Mouse (Mus musculus): Measurements from ENCODE around the gene Smg9. TPM values are rescaled to one million over a fixed set of nuclear protein-coding genes. Genes with fewer than 3 reads are reported as not detected.

The Smg9 gene
- polyA plus RNA-seq, 1 experiment from 2014 or later, result 13.8 TPM

DNA sequence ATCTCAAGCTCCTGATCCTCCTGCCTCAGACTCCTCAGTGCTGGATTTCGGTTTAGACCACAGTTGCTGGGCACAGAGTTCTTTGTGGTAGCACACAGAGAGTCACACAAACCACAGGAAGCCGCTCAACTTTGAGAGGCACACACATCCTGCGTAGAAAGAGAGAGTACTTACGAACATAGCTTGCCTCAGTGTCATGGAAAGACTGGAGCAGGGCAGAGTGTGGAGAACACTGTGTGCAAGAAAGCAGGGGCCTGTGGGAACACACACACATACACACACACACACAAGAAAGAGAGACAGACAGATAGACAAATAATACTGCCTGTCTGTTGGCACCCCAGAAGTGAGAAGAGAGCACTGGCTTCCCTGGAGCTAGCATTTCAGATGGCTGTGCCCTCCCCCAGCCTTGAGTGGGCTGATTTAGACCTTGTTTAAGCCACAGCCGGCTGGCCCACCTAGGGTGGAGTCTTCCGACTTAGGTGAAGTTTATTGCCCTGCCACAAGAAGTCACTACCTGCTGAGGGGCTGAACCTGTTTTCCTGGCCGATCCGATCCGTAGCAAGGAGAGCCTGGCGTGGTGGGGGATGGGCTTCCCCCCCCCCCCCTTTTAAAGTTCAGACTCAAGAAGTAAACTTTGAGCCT is 58.4 kb downstream of the Smg9 start:
- no peaks in the 10 kb centered on the region for H3K36me3 ChIP-seq (replicated peaks; ENCODE audit: control insufficient read depth, insufficient read depth, low read depth, low read length)
- no peak overlapping the region for H3K4me3 ChIP-seq (ENCODE audit: low read depth, low read length)
- WGBS, result 63% methylated on average over 10 of the region's 10 CpGs
- no peak overlapping the region for H3K27ac ChIP-seq (replicated peaks; ENCODE audit: low read depth, low read length)
- H3K9me3 ChIP-seq (replicated peaks; ENCODE audit: control insufficient read depth, low read length), result no peaks in the 10 kb centered on the region
- no peak for ATAC-seq (replicated peaks; ENCODE audit: insufficient number of reproducible peaks, low FRiP score, low TSS enrichment, low read depth)
- DNase-seq (ENCODE audit: low spot score), result no peak
- no peak overlapping the region for H3K4me2 ChIP-seq (ENCODE audit: low read depth, low read length)
- H3K27me3 ChIP-seq (ENCODE audit: control insufficient read depth, insufficient read depth, low read length), result no peaks in the 10 kb centered on the region; the same call in 1 of the 2 replicates
- H3K4me1 ChIP-seq (ENCODE audit: control insufficient read depth, insufficient read depth, low read length), result no peaks in the 10 kb centered on the region
- H3K9ac ChIP-seq (replicated peaks; ENCODE audit: low read length), result no peak overlapping the region

DNA sequence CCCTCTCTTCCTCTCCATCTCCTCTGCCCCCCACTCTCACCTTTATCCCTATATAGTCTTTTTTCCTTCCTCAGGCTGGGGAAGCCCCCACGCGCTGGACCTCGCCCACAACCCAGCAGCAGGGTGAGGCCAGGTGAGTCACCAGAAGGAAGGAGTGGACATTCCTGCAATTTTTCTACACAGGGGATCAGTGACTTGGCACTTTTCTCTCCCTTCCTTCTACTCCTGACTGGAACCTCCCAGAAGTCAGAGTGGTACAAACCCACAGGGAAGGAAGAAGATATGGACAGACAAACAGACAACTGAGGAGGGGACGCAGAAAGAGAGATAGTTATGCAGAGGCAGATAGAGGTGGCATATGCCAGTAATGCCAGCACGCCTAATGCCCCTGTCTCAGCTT is 60.0 kb downstream of the Smg9 start:
- Histone ChIP-seq H3K9ac (replicated peaks; ENCODE audit: low read length) (no peak overlapping the region), H3K4me2 (ENCODE audit: low read depth, low read length) (no peak overlapping the region), H3K27ac (replicated peaks; ENCODE audit: low read depth, low read length) (no peak overlapping the region), H3K9me3 (replicated peaks; ENCODE audit: control insufficient read depth, low read length) (no peaks in the 10 kb centered on the region), H3K4me3 (ENCODE audit: low read depth, low read length) (no peak overlapping the region), H3K4me1 (ENCODE audit: control insufficient read depth, insufficient read depth, low read length) (no peaks in the 10 kb centered on the region), H3K27me3 (ENCODE audit: control insufficient read depth, insufficient read depth, low read length) (no peaks in the 10 kb centered on the region; the same call in 1 of the 2 replicates), H3K36me3 (replicated peaks; ENCODE audit: control insufficient read depth, insufficient read depth, low read depth, low read length) (no peaks in the 10 kb centered on the region)
- DNase-seq (ENCODE audit: low spot score) (no peak), ATAC-seq (replicated peaks; ENCODE audit: insufficient number of reproducible peaks, low FRiP score, low TSS enrichment, low read depth) (no peak)
- whole genome bisulfite sequencing, result 78% methylated on average over 5 of the region's 5 CpGs

DNA sequence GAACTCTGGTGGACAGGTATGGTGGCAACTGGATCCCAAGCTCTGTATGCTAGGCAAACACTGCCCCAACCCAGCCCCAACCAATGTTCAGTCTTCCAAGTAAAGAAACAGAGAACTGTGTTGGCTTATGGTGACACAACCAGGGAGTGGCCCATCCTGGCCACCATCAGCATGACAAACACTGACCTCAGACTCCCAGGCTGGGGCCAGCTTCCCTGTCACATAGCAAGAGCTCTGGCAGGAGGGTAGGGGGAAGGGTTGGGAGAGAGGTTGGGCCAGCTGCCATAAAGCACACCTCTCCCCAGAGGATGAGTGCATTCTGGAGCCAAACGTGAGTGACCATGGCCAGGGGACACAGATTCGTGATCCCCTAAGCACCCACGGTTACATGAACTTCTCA is 60.4 kb downstream of the Smg9 start:
- Histone ChIP-seq H3K9me3 (replicated peaks; ENCODE audit: control insufficient read depth, low read length) (no peaks in the 10 kb centered on the region), H3K27me3 (ENCODE audit: control insufficient read depth, insufficient read depth, low read length) (no peaks in the 10 kb centered on the region; the same call in 1 of the 2 replicates), H3K36me3 (replicated peaks; ENCODE audit: control insufficient read depth, insufficient read depth, low read depth, low read length) (no peaks in the 10 kb centered on the region), H3K9ac (replicated peaks; ENCODE audit: low read length) (no peak overlapping the region), H3K4me2 (ENCODE audit: low read depth, low read length) (no peak overlapping the region), H3K4me3 (ENCODE audit: low read depth, low read length) (no peak overlapping the region), H3K4me1 (ENCODE audit: control insufficient read depth, insufficient read depth, low read length) (no peaks in the 10 kb centered on the region), H3K27ac (replicated peaks; ENCODE audit: low read depth, low read length) (no peak overlapping the region)
- DNase-seq (ENCODE audit: low spot score) (no peak), ATAC-seq (replicated peaks; ENCODE audit: insufficient number of reproducible peaks, low FRiP score, low TSS enrichment, low read depth) (no peak)
- WGBS, result 59% methylated on average over 3 of the region's 3 CpGs

DNA sequence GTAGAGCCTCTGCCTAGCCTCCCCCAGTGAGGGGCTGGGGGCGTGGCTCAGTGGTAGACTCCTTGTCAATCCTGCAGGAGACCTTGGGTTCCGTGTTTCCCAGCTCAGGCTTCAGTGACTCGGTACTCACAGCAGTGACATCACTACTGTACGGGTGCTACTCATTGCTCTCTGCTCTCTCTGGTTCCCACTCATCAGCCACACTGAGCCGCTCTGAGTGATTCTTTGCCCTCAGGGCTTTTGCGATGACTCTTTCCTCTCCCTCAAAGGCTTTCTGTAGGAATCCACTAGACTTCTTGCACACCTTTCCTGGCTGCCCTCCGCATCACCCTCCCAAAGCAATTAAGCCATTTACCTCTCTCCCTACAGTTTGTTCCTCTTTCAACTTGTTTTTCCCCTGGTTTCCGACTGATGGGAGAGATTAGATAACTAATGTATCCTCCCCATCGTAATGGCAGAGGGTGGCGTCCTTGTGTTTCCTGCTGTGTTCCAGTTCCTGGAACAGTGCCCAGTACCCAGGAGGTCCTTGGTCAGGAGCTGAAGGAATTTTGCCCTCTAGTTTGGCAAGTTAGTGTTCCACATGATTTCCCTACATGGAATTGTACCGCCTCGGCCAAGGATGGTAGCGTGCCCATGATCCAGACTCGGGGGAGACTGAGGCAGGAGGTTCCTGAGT is 62.1 kb downstream of the Smg9 start:
- Histone ChIP-seq H3K36me3 (replicated peaks; ENCODE audit: control insufficient read depth, insufficient read depth, low read depth, low read length) (no peaks in the 10 kb centered on the region), H3K4me3 (ENCODE audit: low read depth, low read length) (no peak overlapping the region), H3K27ac (replicated peaks; ENCODE audit: low read depth, low read length) (no peak overlapping the region), H3K9ac (replicated peaks; ENCODE audit: low read length) (no peak overlapping the region), H3K27me3 (ENCODE audit: control insufficient read depth, insufficient read depth, low read length) (no peaks in the 10 kb centered on the region; the same call in 1 of the 2 replicates), H3K4me2 (ENCODE audit: low read depth, low read length) (no peak overlapping the region), H3K9me3 (replicated peaks; ENCODE audit: control insufficient read depth, low read length) (no peaks in the 10 kb centered on the region), H3K4me1 (ENCODE audit: control insufficient read depth, insufficient read depth, low read length) (no peaks in the 10 kb centered on the region)
- no peak for ATAC-seq (replicated peaks; ENCODE audit: insufficient number of reproducible peaks, low FRiP score, low TSS enrichment, low read depth)
- no peak for DNase-seq (ENCODE audit: low spot score)
- WGBS, result 68% methylated on average over 14 of the region's 14 CpGs

DNA sequence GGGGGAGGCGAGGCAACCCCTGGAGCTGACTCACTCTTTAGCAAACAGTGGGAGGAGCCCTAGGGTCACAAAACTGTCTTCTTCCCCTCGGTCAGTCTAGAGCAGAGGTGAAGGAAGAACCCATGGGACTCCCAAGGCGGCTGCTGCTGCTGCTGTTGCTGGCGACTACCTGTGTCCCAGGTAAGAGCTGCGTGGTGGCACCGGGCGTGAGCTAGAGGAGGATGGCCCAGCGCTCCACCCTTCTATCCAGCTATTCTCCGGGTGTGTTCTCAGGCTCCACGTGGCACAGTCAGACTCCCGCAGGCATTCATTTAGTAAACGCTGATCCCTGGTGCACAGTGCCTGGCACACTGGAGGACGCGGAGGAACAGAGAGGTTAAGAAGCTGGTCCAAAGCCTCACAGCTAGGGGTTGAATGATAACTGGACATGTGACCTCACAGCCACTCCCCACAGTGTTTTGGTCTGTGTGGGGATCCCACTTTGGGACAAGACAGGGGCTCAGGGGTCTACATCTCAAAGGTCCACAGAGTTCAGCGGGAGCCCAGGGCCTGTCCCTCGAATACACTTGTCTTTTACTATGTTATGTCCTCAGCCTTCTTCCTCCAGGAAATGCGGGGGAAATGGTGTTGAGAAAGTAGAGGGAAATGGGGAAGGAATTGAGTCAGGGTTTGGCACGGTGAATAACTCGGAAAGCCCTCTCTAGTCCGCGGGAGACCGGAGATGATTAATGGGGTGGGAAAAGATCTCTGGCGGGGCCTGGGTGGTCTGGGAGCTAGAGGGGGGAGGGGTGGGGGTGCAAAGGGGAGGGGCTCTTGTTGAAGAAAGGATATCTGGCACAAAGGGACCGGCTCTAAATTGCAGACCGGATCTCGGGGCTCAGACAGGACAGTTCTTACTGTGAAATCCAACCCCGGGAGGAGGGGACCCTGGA is 63.2 kb downstream of the Smg9 start, which contains the start of gene Plaur:
Gene Plaur, plus strand, starts transcription at position 97 of the 932 bp plus-strand sequence.
- Histone ChIP-seq H3K36me3 (replicated peaks; ENCODE audit: control insufficient read depth, insufficient read depth, low read depth, low read length) (no peaks in the 10 kb centered on the region), H3K9ac (replicated peaks; ENCODE audit: low read length) (no peak within 1 kb of the TSS), H3K27ac (replicated peaks; ENCODE audit: low read depth, low read length) (no peak within 1 kb of the TSS)

DNA sequence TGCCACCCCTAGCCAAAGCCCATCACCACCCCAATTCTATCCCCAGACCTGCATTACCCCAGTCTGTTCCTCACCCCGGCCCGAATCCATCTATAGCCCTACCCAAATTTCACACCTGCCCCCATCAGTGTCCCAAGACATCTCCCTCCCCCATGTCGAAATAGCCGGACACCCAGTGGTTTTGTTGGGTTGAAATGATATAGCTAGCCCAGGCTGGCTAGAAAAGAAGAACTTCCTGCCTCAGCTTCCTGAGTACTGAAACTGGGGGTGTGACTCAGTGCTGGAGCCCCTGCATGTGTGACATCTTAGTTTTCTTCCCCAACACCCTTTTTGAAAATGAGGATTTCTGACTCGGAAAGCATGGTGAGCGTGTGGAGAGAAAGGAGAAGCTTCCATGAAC is 67.4 kb downstream of the Smg9 start:
- no peak overlapping the region for H3K4me3 ChIP-seq (ENCODE audit: low read depth, low read length)
- 88% methylated on average over 6 of the region's 6 CpGs for WGBS
- H3K9me3 ChIP-seq (replicated peaks; ENCODE audit: control insufficient read depth, low read length), result no peaks in the 10 kb centered on the region
- H3K9ac ChIP-seq (replicated peaks; ENCODE audit: low read length), result no peak overlapping the region
- no peak for ATAC-seq (replicated peaks; ENCODE audit: insufficient number of reproducible peaks, low FRiP score, low TSS enrichment, low read depth)
- no peaks in the 10 kb centered on the region for H3K4me1 ChIP-seq (ENCODE audit: control insufficient read depth, insufficient read depth, low read length)
- H3K27ac ChIP-seq (replicated peaks; ENCODE audit: low read depth, low read length), result no peak overlapping the region
- H3K4me2 ChIP-seq (ENCODE audit: low read depth, low read length), result no peak overlapping the region
- DNase-seq (ENCODE audit: low spot score), result no peak
- H3K27me3 ChIP-seq (ENCODE audit: control insufficient read depth, insufficient read depth, low read length), result no peaks in the 10 kb centered on the region; the same call in 1 of the 2 replicates
- no peaks in the 10 kb centered on the region for H3K36me3 ChIP-seq (replicated peaks; ENCODE audit: control insufficient read depth, insufficient read depth, low read depth, low read length)

More for the DNA sequence above, 63.2 kb downstream of the Smg9 start, which contains the start of gene Plaur:
- ATAC-seq (replicated peaks; ENCODE audit: insufficient number of reproducible peaks, low FRiP score, low TSS enrichment, low read depth), result no peak; the same call in 1 of the 2 replicates
- Histone ChIP-seq H3K9me3 (replicated peaks; ENCODE audit: control insufficient read depth, low read length) (no peaks in the 10 kb centered on the region), H3K4me2 (ENCODE audit: low read depth, low read length) (peak within 1 kb of the TSS; percentile 16; the same call in 1 of the 2 replicates), H3K4me3 (ENCODE audit: low read depth, low read length) (no peak within 1 kb of the TSS), H3K27me3 (ENCODE audit: control insufficient read depth, insufficient read depth, low read length) (no peaks in the 10 kb centered on the region; the same call in 1 of the 2 replicates), H3K4me1 (ENCODE audit: control insufficient read depth, insufficient read depth, low read length) (no peaks in the 10 kb centered on the region)
- peak; percentile 32 for DNase-seq (ENCODE audit: low spot score)
- WGBS, result 13% methylated on average over 27 of the region's 27 CpGs

DNA sequence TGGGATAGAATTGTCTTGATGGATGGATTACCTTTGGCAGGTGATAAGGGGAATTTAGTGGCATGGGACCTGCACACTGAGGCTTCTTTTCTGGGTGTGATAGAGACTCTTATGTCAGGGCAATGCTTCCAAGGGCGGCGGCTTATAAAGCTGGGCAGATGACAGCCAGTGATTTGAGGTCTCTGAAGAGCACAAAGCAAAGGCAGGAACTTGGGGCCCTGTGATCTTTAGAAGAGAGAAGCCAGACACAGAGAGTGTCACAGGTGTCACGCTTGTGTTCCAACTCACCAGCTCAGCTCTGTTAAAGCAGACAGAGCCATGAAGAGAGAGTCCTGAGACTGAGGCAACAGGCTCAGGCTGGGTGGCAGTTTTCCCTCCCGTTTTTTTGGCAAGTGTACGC is 68.5 kb downstream of the Smg9 start:
- Histone ChIP-seq H3K4me1 (ENCODE audit: control insufficient read depth, insufficient read depth, low read length) (no peaks in the 10 kb centered on the region), H3K4me2 (ENCODE audit: low read depth, low read length) (no peak overlapping the region), H3K27me3 (ENCODE audit: control insufficient read depth, insufficient read depth, low read length) (no peaks in the 10 kb centered on the region), H3K9me3 (replicated peaks; ENCODE audit: control insufficient read depth, low read length) (no peaks in the 10 kb centered on the region), H3K36me3 (replicated peaks; ENCODE audit: control insufficient read depth, insufficient read depth, low read depth, low read length) (no peaks in the 10 kb centered on the region), H3K4me3 (ENCODE audit: low read depth, low read length) (no peak overlapping the region), H3K9ac (replicated peaks; ENCODE audit: low read length) (no peak overlapping the region), H3K27ac (replicated peaks; ENCODE audit: low read depth, low read length) (no peak overlapping the region)
- WGBS, result 87% methylated on average over 5 of the region's 5 CpGs
- DNase-seq (ENCODE audit: low spot score), result no peak
- no peak for ATAC-seq (replicated peaks; ENCODE audit: insufficient number of reproducible peaks, low FRiP score, low TSS enrichment, low read depth)
